Mouse (Mus musculus) right cerebral cortex, postnatal 4 days (tissue): ENCODE results near the gene Ror2.

ENCODE experiments used
- DNase-seq: peaks from one replicate; pipeline ENCODE4 v3.0.0-alpha.2; 2022

The Ror2 gene

DNA sequence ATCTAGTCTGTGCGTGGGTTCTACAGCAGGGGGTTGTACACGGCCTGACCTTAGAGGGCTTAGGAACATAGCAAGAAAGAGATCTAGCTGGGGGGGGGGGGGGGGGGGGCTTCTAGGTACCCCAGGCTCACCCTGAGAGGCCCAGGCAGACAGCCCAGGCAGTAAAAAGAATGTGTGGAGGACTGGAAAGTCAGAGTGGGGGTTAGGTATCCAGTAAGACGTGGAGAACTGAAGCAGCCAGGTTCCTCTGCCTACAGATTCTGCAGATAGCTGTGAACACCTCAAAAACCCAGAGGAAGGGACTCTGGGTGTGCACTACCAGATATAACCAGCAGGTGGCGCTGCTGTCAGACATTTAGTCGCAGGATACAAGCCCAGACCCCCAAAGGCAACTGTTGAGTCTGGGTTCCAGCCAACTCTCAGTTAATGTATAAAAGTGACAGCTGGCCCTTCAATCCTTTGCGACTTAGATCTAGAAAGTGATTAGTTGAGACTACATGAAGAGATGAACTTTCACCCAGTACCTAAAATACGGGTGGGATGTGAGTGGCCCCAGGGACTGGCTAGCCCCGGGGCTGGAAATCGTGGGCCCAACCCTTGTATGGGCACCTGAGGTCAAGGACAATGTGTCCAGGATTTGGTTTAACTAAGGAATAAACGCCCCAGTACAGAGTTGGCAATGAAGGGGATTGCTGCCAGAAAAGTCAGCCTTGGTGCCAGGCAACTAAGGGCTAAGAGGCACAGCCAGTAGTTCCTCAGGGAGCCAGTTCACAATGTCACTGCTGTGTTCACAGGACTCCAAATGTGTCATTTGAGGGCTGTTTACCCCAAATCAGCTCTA lies 166.1 kb downstream of the Ror2 start:
- peak; percentile 99 for DNase-seq

DNA sequence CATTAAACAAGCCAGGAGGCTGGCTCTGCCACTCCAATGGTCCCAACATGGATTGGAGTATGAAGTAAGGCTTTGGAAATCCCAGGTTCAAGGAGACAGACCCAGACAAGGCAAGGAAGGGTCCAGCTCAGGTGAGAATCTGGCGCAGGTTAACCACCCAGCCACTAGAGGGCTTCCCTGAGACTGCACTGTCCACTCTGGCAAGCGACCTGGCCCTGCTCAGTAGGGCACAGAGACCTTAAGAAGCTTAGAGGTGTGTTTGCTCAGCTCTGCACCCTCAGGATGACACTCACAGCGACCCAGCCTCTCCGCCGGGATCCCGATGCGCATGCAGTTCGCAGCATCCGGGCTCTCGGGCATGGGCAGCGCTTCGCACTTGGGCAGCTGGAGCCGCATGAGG lies 167.5 kb downstream of the Ror2 start:
- no peak for DNase-seq

DNA sequence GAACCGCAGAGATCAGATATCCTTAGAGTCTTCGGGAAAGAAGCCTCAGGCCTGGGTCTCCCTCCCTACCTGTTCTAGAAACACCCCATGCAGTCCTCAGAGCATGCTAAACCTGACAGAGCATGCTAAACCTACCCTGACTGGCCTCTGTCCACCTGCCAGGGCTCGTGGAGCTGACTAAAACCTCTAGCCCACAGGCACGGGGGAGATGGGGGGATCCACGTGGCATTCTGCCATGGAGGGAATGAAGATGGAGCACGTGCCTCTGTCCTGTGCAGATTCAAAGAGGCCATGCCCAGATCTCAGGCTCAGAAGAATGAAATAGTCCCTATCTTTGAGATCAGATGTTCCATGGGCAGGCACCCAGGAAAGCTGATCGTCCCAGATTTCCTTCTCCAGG lies 168.0 kb downstream of the Ror2 start:
- DNase-seq: no peak

DNA sequence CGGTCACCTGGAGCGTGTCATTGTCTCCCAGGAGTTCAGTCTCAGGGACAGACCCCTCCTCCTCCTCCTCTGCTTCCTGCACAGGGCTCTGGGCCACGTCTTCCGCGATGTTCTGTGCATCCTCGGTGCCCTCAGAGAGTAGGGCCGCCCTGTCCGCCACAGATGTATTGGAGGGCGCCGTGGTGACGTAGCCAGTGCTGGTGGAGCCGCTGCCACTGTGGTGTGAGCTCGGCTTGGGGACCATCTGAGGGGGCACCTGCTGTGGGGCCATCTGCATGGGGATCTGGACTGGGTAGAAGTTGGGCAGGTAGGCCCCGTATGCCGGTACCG lies 175.7 kb downstream of the Ror2 start:
- DNase-seq: no peak

DNA sequence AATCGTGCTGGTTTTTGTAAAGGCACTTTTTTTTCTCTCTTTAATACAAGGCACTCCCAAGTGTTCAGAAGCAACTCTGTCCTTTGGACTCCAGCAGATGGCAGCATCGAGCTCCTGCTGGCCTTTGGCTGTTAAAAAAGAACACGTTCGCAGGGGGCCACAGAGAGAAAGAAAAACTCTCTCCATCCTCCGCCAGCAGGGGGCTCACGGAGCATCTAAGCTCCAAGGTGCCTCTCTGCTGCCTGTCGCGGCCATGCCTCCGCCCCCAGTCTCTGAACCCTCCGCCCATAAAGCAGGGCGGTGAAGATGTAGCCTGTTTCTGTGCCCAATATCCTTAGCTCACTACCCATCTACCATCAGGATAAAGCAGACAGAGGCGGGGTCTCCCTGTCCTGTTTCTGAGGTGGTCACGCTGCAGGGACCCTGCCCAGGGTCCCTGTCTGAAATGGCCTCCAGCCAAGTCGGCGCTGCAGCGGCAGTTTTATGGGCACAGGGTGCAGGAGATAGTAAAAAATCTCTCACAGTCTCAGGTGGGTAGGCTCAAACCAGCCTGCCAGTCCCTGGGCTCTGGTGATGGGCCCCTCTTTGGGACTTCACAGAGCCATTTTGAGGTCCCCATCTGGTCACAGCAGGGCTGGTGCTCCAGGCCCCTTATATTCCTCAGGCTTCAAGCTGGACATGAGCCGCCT lies 176.2 kb downstream of the Ror2 start:
- peak; percentile 99 for DNase-seq

DNA sequence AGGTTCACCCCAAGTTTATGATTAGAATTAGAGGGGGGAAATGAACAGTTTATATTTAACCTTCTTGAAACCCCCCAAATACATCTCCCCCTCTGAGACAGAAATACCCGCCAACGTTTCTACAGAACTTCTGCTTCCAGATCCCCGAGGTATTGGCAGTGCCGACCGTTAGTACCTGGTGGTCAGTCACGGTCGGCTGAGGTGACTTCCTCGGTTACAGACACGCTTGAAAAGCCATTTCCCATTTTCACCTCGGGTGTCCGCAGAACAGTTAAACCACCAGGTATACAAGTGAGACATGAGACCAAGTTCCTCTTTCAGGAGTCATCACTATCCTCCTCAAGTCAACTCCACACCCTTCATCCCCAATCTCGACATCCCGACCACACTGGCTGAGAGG lies 179.2 kb downstream of the Ror2 start:
- no peak for DNase-seq

DNA sequence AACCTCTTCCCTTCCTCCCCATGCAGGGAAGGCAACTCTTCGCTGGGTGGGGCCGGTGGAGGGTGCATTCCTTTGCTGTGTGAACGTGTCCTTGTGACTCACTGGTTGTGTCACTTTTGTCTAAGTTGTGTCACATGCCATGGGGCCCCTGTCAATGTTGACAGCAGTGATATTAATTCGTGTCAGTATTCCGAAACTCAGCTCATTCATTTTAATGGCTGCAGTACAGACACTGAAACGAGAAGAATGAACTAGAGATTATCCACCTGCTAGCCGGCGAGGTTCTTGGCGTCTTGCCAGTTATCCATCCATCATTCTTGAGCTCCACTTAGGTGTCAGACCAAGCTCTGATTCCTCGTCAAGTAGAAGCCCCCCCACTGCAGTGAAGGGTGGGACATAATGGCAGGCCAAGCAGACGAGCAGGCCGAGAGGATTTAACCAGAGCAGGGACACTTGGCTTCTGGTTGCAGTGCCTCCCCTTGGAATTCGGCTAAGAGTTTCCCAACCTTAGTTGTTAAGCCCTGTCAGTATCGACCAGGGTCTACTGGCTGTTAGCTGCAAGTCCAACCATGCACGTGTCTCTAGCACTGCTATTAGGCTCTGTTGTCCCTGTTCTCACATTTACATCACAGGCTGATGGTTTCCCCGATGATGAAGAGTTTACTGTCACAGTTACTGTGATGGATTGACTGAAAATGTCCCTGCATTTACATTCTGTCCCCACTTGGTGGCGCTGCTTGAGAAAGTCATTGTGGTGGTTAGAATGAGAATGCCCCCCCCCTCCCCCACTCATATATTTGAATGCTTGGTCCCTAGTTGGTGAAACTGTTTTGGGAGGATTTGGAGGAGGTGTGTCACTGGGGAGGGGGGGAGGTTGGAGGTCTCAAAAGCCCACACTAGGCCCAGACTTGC lies 185.9 kb downstream of the Ror2 start:
- DNase-seq: no peak

DNA sequence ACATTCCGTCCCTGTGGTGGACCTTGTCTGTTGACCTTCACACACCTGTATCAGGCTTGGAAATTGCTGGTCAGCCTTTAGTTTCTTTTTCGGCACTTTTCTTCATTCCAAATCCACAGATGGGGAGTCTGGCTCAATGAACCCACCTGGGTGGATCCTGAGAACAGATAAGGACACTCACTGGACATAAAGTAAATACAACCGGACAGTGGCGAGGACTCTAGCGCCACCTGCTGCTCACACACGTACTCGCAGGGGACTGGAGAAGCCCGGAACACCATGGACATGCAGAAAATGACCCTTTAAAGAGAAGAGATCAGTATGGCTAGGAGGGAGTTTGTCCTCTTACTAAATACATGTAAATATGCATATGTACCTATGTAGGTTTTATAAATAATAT lies 189.3 kb downstream of the Ror2 start:
- DNase-seq: peak; percentile 82

DNA sequence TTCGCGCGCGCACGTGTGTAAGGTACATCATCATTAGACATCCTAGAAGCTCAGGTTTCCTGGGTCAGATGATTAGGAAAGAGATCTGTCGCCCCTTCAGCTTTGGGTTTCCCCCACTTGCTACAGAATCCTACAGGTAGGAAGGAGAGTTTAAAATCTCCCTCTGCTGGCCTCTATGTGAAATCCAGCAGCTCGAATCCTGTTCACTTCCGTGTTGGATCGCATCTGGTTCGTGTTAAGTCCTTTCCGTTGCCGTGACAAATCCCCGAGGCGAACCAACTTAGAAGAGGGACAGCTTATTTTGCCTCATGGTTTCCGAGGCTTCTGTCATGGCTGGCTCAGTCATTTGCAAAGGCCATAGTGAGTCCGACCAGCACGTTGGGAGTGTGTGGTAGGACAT lies 190.7 kb downstream of the Ror2 start:
- no peak for DNase-seq

DNA sequence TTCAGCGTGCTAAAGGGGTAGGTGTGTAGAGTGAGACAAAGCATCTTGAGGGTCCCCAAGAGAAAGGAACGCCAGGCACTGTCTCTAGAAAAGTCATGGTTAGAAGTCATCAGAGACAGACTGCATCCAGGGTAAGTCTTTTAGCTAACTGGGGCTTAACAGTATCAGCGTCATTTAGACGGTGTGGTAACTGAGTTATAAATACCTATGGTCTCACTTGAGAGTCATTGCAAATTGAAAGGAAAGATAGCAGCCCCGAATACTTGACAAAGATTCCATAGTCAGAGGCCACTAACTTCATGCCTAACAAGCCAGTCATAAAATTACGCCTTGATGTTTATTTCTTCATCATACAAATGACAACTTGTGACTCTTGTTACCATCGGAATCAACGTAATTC lies 191.3 kb downstream of the Ror2 start:
- no peak for DNase-seq

DNA sequence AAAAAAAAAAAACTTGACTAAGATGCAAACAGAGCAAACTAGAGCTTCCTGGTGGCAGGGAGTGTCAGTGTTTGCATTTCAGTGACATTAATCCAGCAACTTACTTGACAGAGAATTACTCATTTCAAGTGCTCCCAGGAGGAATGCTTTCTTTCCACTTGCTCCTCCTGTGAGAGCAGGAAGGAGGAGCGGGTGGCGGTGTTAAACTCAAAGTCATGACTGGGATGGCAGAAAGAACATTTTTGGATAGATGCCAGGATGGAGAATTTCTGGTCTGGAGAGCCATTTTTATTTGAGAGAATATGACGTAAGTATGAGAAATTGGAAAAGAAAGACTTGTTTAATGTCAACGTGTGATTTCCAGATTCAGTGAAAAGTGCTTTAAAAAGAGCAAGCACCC lies 192.5 kb downstream of the Ror2 start:
- no peak for DNase-seq

DNA sequence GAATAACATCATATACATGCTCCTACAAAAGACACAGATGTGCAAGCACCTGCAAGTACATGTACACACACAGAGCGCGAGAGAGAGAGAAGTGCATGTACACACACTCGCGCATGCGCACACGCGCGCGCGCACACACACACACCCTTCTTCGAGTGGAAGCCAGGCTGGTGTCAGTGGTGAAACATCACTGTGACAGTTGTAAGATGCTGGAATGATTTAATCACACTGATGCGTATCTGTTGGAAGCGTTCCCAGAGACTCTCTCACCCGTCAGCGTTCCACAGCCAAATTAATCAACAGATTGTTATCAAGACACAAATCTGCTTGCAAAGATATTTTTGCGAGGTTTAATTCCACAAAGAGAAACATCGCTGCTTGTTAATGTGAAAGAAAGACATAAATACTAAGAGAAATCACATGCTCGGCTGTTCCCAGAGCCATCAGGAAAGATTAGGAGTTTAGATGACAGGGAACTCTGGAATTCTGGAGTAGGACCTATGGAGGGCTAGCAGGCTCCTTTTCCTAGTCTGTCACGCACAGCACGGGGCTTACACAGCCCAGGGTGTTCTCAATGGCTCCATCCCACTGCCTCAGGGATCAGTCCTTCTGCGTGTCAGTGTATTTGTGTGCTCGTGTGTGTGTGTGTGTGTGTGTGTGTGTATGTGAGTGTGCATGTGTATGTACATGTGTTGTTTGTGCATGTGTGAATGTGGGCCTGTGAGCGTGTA lies 199.2 kb downstream of the Ror2 start:
- DNase-seq: no peak

DNA sequence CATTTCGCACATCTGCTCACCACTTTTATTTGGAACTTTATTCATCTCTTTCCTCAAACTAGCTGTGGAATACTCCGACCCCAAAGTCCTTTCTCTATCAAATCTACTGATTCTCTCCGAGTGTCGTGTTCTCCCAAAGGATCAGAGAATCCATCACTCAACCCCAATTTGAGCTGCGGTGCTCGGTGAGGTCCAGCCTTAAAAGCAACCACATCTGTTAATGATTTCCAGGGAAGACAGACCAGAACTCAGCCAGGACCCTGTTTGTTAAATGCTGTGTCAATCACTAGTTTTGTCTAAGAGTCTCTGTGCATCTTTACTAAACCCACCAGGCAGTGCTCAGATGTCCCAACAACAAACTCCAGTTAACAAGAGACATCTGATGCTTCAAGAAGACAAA lies 204.1 kb downstream of the Ror2 start:
- DNase-seq: no peak

DNA sequence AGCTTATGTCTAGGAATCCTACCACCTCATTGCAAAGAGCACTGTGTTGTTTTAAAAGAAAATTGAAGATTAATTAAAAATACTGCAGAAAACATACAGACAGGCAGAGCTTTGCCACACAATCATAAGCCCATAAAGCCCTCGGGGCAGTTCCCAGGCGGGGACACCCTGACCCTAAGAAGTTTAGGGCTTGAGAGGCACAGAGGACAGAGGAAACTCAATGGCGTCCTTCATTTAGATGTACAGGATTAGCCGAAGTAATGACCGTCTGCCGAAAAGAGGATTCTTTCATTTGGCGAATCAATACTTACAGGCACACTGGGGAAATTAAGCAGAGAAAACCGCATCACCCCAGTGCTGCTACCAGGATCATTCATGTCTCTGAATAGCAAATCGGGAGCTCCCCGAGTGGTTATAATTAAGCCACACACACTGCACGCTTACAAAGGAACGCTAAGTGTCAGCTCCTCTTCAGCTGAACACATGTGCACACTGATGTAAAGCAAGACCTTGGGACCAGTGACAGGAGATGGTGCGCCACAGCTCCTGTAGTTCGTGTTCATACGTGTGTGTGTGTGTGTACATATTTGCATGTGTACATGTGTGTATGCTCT lies 208.1 kb downstream of the Ror2 start:
- no peak for DNase-seq

DNA sequence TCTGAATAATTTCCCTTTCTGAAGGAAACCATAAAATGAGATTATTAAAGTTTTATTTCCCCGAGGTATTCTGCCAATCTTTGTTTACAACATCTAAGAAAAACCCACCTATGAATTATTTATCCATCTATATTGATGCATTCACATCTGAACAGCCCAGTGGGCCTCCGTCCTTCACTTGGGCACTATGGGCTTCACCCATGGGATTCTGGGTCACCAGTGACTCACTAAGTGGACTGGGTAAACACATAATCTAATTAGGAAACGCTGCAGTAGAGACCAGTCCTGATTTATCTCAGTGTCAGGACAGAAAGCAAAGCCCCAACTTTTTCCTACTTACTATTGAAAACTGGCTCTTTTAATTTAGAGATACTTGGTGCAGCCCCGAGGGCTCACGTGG lies 210.9 kb downstream of the Ror2 start:
- no peak for DNase-seq

DNA sequence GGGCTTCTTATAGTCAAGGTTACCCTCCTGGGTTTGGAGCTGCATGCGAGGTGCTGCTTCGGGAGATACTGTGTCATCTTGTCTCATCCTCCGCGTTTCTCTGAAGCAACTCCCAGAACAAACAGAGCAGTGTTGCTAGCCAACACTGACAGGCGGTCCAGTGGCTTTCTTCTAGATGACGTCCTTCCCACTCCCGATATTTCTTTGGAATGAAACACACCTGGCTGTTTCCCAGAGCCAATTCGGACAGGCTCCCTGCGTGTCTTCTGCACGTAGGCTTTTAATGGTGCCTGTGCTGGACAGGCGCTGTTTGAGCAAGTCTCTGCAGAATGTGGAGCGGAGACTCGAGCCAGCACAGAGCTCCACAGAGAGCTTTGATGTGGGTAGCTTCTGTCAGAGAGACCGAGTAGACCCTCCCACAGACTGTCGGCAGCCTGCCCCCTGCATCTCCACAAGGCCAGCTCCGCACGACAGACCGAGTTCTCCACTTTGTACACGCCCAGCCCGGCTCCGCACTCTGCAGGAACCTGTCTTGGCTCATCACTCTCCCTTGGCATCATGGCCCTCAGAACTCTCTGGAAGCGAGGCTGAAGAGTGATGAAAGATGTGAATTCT lies 216.7 kb downstream of the Ror2 start:
- no peak for DNase-seq

DNA sequence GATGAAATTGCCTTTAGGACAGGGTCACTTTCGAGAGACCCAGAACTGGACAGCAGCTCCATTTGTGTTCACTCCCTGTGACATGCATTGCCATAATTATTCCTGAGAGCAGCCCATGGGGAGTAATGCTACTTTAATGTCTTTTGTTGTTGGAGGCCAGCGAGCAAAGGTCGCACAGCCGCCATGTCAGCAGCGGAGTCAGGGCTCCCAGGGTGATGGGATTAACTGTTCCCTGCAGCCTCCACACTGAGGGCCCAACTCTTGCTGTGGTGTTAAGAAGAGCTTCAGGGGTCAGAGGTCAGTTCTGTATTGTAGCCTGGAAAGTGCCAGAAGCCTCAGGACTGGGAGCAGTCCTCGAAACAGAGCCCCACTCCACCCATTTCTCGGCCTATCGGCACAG lies 217.5 kb downstream of the Ror2 start:
- no peak for DNase-seq

DNA sequence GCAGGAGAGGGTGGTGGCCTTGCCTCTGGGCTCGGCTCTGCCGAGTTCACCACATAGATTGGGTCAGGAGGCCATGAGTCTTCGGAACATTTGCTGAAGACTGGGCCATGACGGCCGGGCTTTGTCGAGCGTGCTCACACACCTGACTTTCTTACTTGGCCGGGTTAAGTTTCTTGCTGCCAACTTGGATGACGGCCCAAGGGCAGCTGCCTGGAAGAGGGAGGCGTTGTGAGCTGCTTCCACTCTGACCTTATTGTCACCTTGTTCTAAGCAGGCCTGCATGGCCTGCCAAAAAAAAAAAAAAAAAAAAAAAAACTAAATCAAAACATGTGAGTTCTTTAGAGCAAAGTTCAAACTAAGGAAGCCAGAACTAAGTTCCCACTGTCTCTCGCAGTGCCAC lies 218.0 kb downstream of the Ror2 start:
- no peak for DNase-seq

DNA sequence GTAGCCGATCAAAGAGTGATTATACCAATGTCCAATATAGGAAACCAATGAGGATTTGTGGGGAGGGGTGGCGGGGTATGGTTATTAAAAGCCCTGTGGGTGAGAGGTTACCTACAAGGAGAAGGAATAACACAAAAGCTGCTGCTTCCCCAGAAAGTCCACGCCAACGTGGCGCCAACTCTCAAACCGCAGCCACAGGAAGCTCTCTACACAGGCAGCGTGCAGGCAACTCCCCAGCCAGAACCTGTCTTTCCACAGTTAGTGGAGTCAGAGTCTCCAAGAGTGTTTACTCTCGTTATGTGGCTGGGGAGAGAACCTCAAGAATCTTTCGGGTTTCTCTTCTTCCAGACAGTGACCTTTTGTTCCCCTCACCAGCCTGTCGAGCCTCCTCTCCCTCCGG lies 220.8 kb downstream of the Ror2 start:
- DNase-seq: no peak

DNA sequence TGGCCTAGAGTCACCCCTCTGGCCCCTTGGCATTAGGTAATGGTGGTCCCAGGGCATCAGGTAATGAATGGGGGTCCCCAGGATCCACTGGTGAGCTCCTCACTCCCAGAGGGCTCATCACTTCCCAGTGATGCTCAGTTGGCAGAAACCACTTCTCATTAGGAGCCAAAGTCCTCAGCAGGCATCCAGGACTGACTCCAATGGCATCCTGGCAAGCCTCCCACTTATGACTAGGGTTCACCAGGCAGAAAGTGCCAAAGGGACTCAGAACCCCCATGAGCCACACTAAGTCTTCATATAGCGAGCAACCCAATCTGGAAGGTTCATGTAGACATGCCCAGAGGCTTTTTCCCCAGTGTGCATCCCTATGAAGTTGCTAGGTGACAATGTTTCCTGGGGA lies 221.2 kb downstream of the Ror2 start:
- no peak for DNase-seq
